Mouse (Mus musculus) heart, adult 11 months (tissue): ENCODE measurements around the gene Tnn.

Source experiments
- DNase-seq: peaks from one replicate; pipeline ENCODE4 v3.0.0; 2022

Tnn gene

GRCm38 (mm10) chr1:160153480-160153879, at the start of gene Tnn:
Gene Tnn, minus strand, starts transcription at chr1:160153580.
- DNase-seq: no peak

- no peak for DNase-seq
Measured at GRCm38 (mm10) chr1:160195337-160195663, 41.9 kb upstream of the Tnn start.

GRCm38 (mm10) chr1:160194529-160195336, 41.4 kb upstream of the Tnn start, which contains the start of gene Mrps14:
Gene Mrps14, plus strand, starts transcription at chr1:160195215.
- peak; percentile 100 for DNase-seq

GRCm38 (mm10) chr1:160184506-160184905, 31.1 kb upstream of the Tnn start:
- DNase-seq: peak; percentile 25

- peak; percentile 54 for DNase-seq
Measured at GRCm38 (mm10) chr1:160181216-160181615, 27.8 kb upstream of the Tnn start.

GRCm38 (mm10) chr1:160176903-160177302, 23.5 kb upstream of the Tnn start:
- peak; percentile 53 for DNase-seq

GRCm38 (mm10) chr1:160166600-160166999, 13.2 kb upstream of the Tnn start:
- DNase-seq: peak; percentile 42

- no peak for DNase-seq
Measured at GRCm38 (mm10) chr1:160158190-160158589, 4.8 kb upstream of the Tnn start.

- no peak for DNase-seq
Measured at GRCm38 (mm10) chr1:160150726-160151125, 2.7 kb downstream of the Tnn start.

GRCm38 (mm10) chr1:160149291-160149906, 4.0 kb downstream of the Tnn start:
- no peak for DNase-seq

- no peak for DNase-seq
Measured at GRCm38 (mm10) chr1:160147274-160147673, 6.1 kb downstream of the Tnn start.

- DNase-seq: peak; percentile 61
Measured at GRCm38 (mm10) chr1:160145606-160146005, 7.8 kb downstream of the Tnn start.

GRCm38 (mm10) chr1:160144343-160144742, 9.0 kb downstream of the Tnn start:
- DNase-seq: no peak

GRCm38 (mm10) chr1:160136362-160136890, 17.0 kb downstream of the Tnn start:
- DNase-seq: no peak

- DNase-seq: no peak
Measured at GRCm38 (mm10) chr1:160133464-160134079, 19.8 kb downstream of the Tnn start.

GRCm38 (mm10) chr1:160123957-160124356, 29.4 kb downstream of the Tnn start:
- DNase-seq: no peak

GRCm38 (mm10) chr1:160108604-160109003, 44.8 kb downstream of the Tnn start:
- DNase-seq: peak; percentile 27

- peak; percentile 74 for DNase-seq
Measured at GRCm38 (mm10) chr1:160105426-160105825, 48.0 kb downstream of the Tnn start.

- peak; percentile 85 for DNase-seq
Measured at GRCm38 (mm10) chr1:160100996-160101395, 52.4 kb downstream of the Tnn start.

- DNase-seq: peak; percentile 72
Measured at GRCm38 (mm10) chr1:160099659-160100302, 53.6 kb downstream of the Tnn start.

- no peak for DNase-seq
Measured at GRCm38 (mm10) chr1:160086651-160087050, 66.7 kb downstream of the Tnn start.

GRCm38 (mm10) chr1:160084239-160084638, 69.1 kb downstream of the Tnn start:
- no peak for DNase-seq

GRCm38 (mm10) chr1:160082647-160083046, 70.7 kb downstream of the Tnn start:
- DNase-seq: no peak
